Mouse (Mus musculus): ENCODE measurements at regions not wholly inside any gene's neighbourhood (a gene's known extent, or its start where the extent isn't known, plus 50 kb on each side); places are given as distances from the start of the nearest gene placed in this dataset.

- DNase-seq (ENCODE audit: low read depth in 3 of 3, low spot score in 3 of 3), result no peak
- Histone ChIP-seq H3K4me2 (ENCODE audit: low read depth) (no peak overlapping the region), H3K9ac (replicated peaks) (no peak overlapping the region), H3K4me3 (ENCODE audit: insufficient read depth in 1 of 2, low read depth in 2 of 2, low read length in 2 of 2) (no peak overlapping the region), H3K4me1 (replicated peaks; ENCODE audit: control insufficient read depth in 2 of 2, insufficient read depth in 2 of 2, low read length in 1 of 2) (no peaks in the 10 kb centered on the region), H3K9me3 (ENCODE audit: control insufficient read depth, low read length) (no peaks in the 10 kb centered on the region), H3K36me3 (replicated peaks; ENCODE audit: control insufficient read depth, insufficient read depth, low read depth) (no peaks in the 10 kb centered on the region), H3K27me3 (ENCODE audit: control insufficient read depth, insufficient read depth, low read length) (no peaks in the 10 kb centered on the region), H3K27ac (no peak overlapping the region)
- 56% methylated on average over 4 of the region's 4 CpGs for WGBS (ENCODE audit: insufficient replicate concordance)
- TF ChIP-seq EP300 (IDR thresholded peaks at IDR 0.05; ENCODE audit: low read depth) (no peak), CTCF (IDR thresholded peaks at IDR 0.05; ENCODE audit: low read depth) (no peak)
- ATAC-seq (ENCODE audit: insufficient read depth), result no peak
Observed at GRCm38 (mm10) chr3:52775875-52776274, 241.2 kb downstream of the Cog6 start.

GRCm38 (mm10) chr3:52775156-52775555 is 241.9 kb downstream of the Cog6 start:
- WGBS (ENCODE audit: insufficient replicate concordance), result 62% methylated on average over 7 of the region's 7 CpGs
- H3K27ac ChIP-seq, result no peak overlapping the region
- no peak overlapping the region for H3K4me3 ChIP-seq (ENCODE audit: insufficient read depth in 1 of 2, low read depth in 2 of 2, low read length in 2 of 2)

GRCm38 (mm10) chr3:52774734-52775133 is 242.3 kb downstream of the Cog6 start:
- Histone ChIP-seq H3K27me3 (ENCODE audit: control insufficient read depth, insufficient read depth, low read length) (no peaks in the 10 kb centered on the region), H3K9ac (replicated peaks) (no peak overlapping the region), H3K9me3 (ENCODE audit: control insufficient read depth, low read length) (no peaks in the 10 kb centered on the region), H3K4me1 (replicated peaks; ENCODE audit: control insufficient read depth in 2 of 2, insufficient read depth in 2 of 2, low read length in 1 of 2) (no peaks in the 10 kb centered on the region), H3K4me3 (ENCODE audit: insufficient read depth in 1 of 2, low read depth in 2 of 2, low read length in 2 of 2) (no peak overlapping the region), H3K27ac (no peak overlapping the region), H3K36me3 (replicated peaks; ENCODE audit: control insufficient read depth, insufficient read depth, low read depth) (no peaks in the 10 kb centered on the region), H3K4me2 (ENCODE audit: low read depth) (no peak overlapping the region)
- DNase-seq (ENCODE audit: low read depth in 3 of 3, low spot score in 3 of 3) (no peak), ATAC-seq (ENCODE audit: insufficient read depth) (no peak)
- 75% methylated on average over 6 of the region's 6 CpGs for WGBS (ENCODE audit: insufficient replicate concordance)
- no peak for TF ChIP-seq EP300 (IDR thresholded peaks at IDR 0.05; ENCODE audit: low read depth)
- no peak for TF ChIP-seq CTCF (IDR thresholded peaks at IDR 0.05; ENCODE audit: low read depth)

More at GRCm38 (mm10) chr3:52775156-52775555, 241.9 kb downstream of the Cog6 start:
- Histone ChIP-seq H3K9ac (replicated peaks) (no peak overlapping the region), H3K9me3 (ENCODE audit: control insufficient read depth, low read length) (no peaks in the 10 kb centered on the region), H3K4me2 (ENCODE audit: low read depth) (no peak overlapping the region), H3K36me3 (replicated peaks; ENCODE audit: control insufficient read depth, insufficient read depth, low read depth) (no peaks in the 10 kb centered on the region), H3K4me1 (replicated peaks; ENCODE audit: control insufficient read depth in 2 of 2, insufficient read depth in 2 of 2, low read length in 1 of 2) (no peaks in the 10 kb centered on the region), H3K27me3 (ENCODE audit: control insufficient read depth, insufficient read depth, low read length) (no peaks in the 10 kb centered on the region)
- DNase-seq (ENCODE audit: low read depth in 3 of 3, low spot score in 3 of 3) (no peak), ATAC-seq (ENCODE audit: insufficient read depth) (no peak)
- no peak for TF ChIP-seq CTCF (IDR thresholded peaks at IDR 0.05; ENCODE audit: low read depth)
- no peak for TF ChIP-seq EP300 (IDR thresholded peaks at IDR 0.05; ENCODE audit: low read depth)

- H3K4me3 ChIP-seq (ENCODE audit: insufficient read depth in 1 of 2, low read depth in 2 of 2, low read length in 2 of 2), result no peak overlapping the region
- H3K9ac ChIP-seq (replicated peaks), result no peak overlapping the region
- TF ChIP-seq EP300 (IDR thresholded peaks at IDR 0.05; ENCODE audit: low read depth), result no peak
- no peak for TF ChIP-seq CTCF (IDR thresholded peaks at IDR 0.05; ENCODE audit: low read depth)
- H3K4me1 ChIP-seq (replicated peaks; ENCODE audit: control insufficient read depth in 2 of 2, insufficient read depth in 2 of 2, low read length in 1 of 2), result peaks cover 0 to 4% of the 10 kb centered on the region in 2 experiments; a peak in 2 of 4 replicates
- H3K27me3 ChIP-seq (ENCODE audit: control insufficient read depth, insufficient read depth, low read length), result no peaks in the 10 kb centered on the region
- ATAC-seq (ENCODE audit: insufficient read depth) (no peak), DNase-seq (ENCODE audit: low read depth in 3 of 3, low spot score in 3 of 3) (no peak)
- no peaks in the 10 kb centered on the region for H3K9me3 ChIP-seq (ENCODE audit: control insufficient read depth, low read length)
- WGBS (ENCODE audit: insufficient replicate concordance), result 13% methylated on average over 10 of the region's 10 CpGs
- no peak overlapping the region for H3K27ac ChIP-seq
- no peak overlapping the region for H3K4me2 ChIP-seq (ENCODE audit: low read depth)
- H3K36me3 ChIP-seq (replicated peaks; ENCODE audit: control insufficient read depth, insufficient read depth, low read depth), result no peaks in the 10 kb centered on the region
Observed at GRCm38 (mm10) chr3:52767276-52767675, 249.8 kb downstream of the Cog6 start.

GRCm38 (mm10) chr3:52766841-52767240 is 250.2 kb downstream of the Cog6 start:
- ATAC-seq (ENCODE audit: insufficient read depth), result no peak
- 61% methylated on average over 5 of the region's 5 CpGs for WGBS (ENCODE audit: insufficient replicate concordance)
- Histone ChIP-seq H3K4me1 (replicated peaks; ENCODE audit: control insufficient read depth in 2 of 2, insufficient read depth in 2 of 2, low read length in 1 of 2) (peaks cover 0 to 4% of the 10 kb centered on the region in 2 experiments; a peak in 2 of 4 replicates), H3K27ac (no peak overlapping the region), H3K27me3 (ENCODE audit: control insufficient read depth, insufficient read depth, low read length) (no peaks in the 10 kb centered on the region), H3K9me3 (ENCODE audit: control insufficient read depth, low read length) (no peaks in the 10 kb centered on the region), H3K4me3 (ENCODE audit: insufficient read depth in 1 of 2, low read depth in 2 of 2, low read length in 2 of 2) (no peak overlapping the region), H3K4me2 (ENCODE audit: low read depth) (no peak overlapping the region), H3K9ac (replicated peaks) (no peak overlapping the region), H3K36me3 (replicated peaks; ENCODE audit: control insufficient read depth, insufficient read depth, low read depth) (no peaks in the 10 kb centered on the region)
- TF ChIP-seq CTCF (IDR thresholded peaks at IDR 0.05; ENCODE audit: low read depth) (no peak), EP300 (IDR thresholded peaks at IDR 0.05; ENCODE audit: low read depth) (no peak)
- no peak for DNase-seq (ENCODE audit: low read depth in 3 of 3, low spot score in 3 of 3)
